Mouse (Mus musculus): ENCODE results near the gene Plekhh2.

GRCm38 (mm10) chr17:84657422-84657732 lies 145.7 kb downstream of the Plekhh2 start:
- no peak for TF ChIP-seq CTCF (IDR thresholded peaks at IDR 0.05; ENCODE audit: borderline replicate concordance, control insufficient read depth, extremely low read depth, insufficient read depth, low read length, poor library complexity)
- TF ChIP-seq POLR2A (IDR thresholded peaks at IDR 0.05; ENCODE audit: control insufficient read depth, extremely low read depth, insufficient read depth, low read length, poor library complexity) = no peak

Data from thymus, adult 2 months (tissue).